Mouse (Mus musculus): ENCODE measurements around the gene Gm21060. TPM values are rescaled to one million over a fixed set of nuclear protein-coding genes. Genes with fewer than 3 reads are reported as not detected.

Gm21060 gene
- polyA plus RNA-seq, 1 experiment from 2014 or later: not detected

- Histone ChIP-seq H3K9me3 (ENCODE audit: control insufficient read depth, low read length) (no peaks in the 10 kb centered on the region), H3K9ac (ENCODE audit: low read depth, low read length) (no peak overlapping the region), H3K4me1 (replicated peaks; ENCODE audit: control insufficient read depth, insufficient read depth, low read length) (no peaks in the 10 kb centered on the region), H3K4me3 (ENCODE audit: low read depth, low read length) (no peak overlapping the region), H3K27ac (ENCODE audit: low read depth, low read length) (no peak overlapping the region), H3K36me3 (ENCODE audit: control insufficient read depth, insufficient read depth, low read length) (no peaks in the 10 kb centered on the region), H3K4me2 (no peak overlapping the region), H3K27me3 (replicated peaks; ENCODE audit: control insufficient read depth, insufficient read depth, low read length) (no peaks in the 10 kb centered on the region)
- DNase-seq (ENCODE audit: low spot score): no peak
- 19% methylated on average over 7 of the region's 7 CpGs for WGBS
- ATAC-seq (replicated peaks; ENCODE audit: low FRiP score): no peak
These were observed 29.7 kb downstream of the Gm21060 start for GRCm38 (mm10) chr19:61267141-61267540.

GRCm38 (mm10) chr19:61266651-61267050 is 30.2 kb downstream of the Gm21060 start:
- under 1% methylated on average over 25 of the region's 26 CpGs for WGBS
- Histone ChIP-seq H3K27ac (ENCODE audit: low read depth, low read length) (no peak overlapping the region), H3K36me3 (ENCODE audit: control insufficient read depth, insufficient read depth, low read length) (no peaks in the 10 kb centered on the region), H3K27me3 (replicated peaks; ENCODE audit: control insufficient read depth, insufficient read depth, low read length) (no peaks in the 10 kb centered on the region), H3K4me1 (replicated peaks; ENCODE audit: control insufficient read depth, insufficient read depth, low read length) (no peaks in the 10 kb centered on the region), H3K9me3 (ENCODE audit: control insufficient read depth, low read length) (no peaks in the 10 kb centered on the region), H3K4me3 (ENCODE audit: low read depth, low read length) (no peak overlapping the region), H3K4me2 (no peak overlapping the region), H3K9ac (ENCODE audit: low read depth, low read length) (no peak overlapping the region)
- ATAC-seq (replicated peaks; ENCODE audit: low FRiP score) (no peak), DNase-seq (ENCODE audit: low spot score) (peak; percentile 100)

- H3K27ac ChIP-seq (ENCODE audit: low read depth, low read length): no peak overlapping the region
- H3K9me3 ChIP-seq (ENCODE audit: control insufficient read depth, low read length): no peaks in the 10 kb centered on the region
- no peaks in the 10 kb centered on the region for H3K27me3 ChIP-seq (replicated peaks; ENCODE audit: control insufficient read depth, insufficient read depth, low read length)
- DNase-seq (ENCODE audit: low spot score) (peak; percentile 62), ATAC-seq (replicated peaks; ENCODE audit: low FRiP score) (no peak)
- no peak overlapping the region for H3K4me2 ChIP-seq
- H3K4me3 ChIP-seq (ENCODE audit: low read depth, low read length): no peak overlapping the region
- under 1% methylated on average over 12 of the region's 12 CpGs for WGBS
- no peaks in the 10 kb centered on the region for H3K36me3 ChIP-seq (ENCODE audit: control insufficient read depth, insufficient read depth, low read length)
- no peaks in the 10 kb centered on the region for H3K4me1 ChIP-seq (replicated peaks; ENCODE audit: control insufficient read depth, insufficient read depth, low read length)
- H3K9ac ChIP-seq (ENCODE audit: low read depth, low read length): no peak overlapping the region
These were observed 30.6 kb downstream of the Gm21060 start for GRCm38 (mm10) chr19:61266246-61266615.

GRCm38 (mm10) chr19:61265349-61266245 is 31.3 kb downstream of the Gm21060 start:
- H3K9me3 ChIP-seq (ENCODE audit: control insufficient read depth, low read length): no peaks in the 10 kb centered on the region
- no peaks in the 10 kb centered on the region for H3K36me3 ChIP-seq (ENCODE audit: control insufficient read depth, insufficient read depth, low read length)
- H3K4me3 ChIP-seq (ENCODE audit: low read depth, low read length): no peak overlapping the region
- H3K27me3 ChIP-seq (replicated peaks; ENCODE audit: control insufficient read depth, insufficient read depth, low read length): no peaks in the 10 kb centered on the region
- ATAC-seq (replicated peaks; ENCODE audit: low FRiP score) (peak; percentile 60), DNase-seq (ENCODE audit: low spot score) (peak; percentile 50)
- H3K4me1 ChIP-seq (replicated peaks; ENCODE audit: control insufficient read depth, insufficient read depth, low read length): no peaks in the 10 kb centered on the region
- WGBS: 13% methylated on average over 3 of the region's 3 CpGs
- no peak overlapping the region for H3K27ac ChIP-seq (ENCODE audit: low read depth, low read length)
- H3K9ac ChIP-seq (ENCODE audit: low read depth, low read length): no peak overlapping the region
- H3K4me2 ChIP-seq: no peak overlapping the region

- DNase-seq (ENCODE audit: low spot score) (no peak), ATAC-seq (replicated peaks; ENCODE audit: low FRiP score) (no peak)
- Histone ChIP-seq H3K36me3 (ENCODE audit: control insufficient read depth, insufficient read depth, low read length) (no peaks in the 10 kb centered on the region), H3K9ac (ENCODE audit: low read depth, low read length) (no peak overlapping the region), H3K9me3 (ENCODE audit: control insufficient read depth, low read length) (no peaks in the 10 kb centered on the region), H3K27ac (ENCODE audit: low read depth, low read length) (no peak overlapping the region), H3K27me3 (replicated peaks; ENCODE audit: control insufficient read depth, insufficient read depth, low read length) (no peaks in the 10 kb centered on the region), H3K4me2 (no peak overlapping the region), H3K4me1 (replicated peaks; ENCODE audit: control insufficient read depth, insufficient read depth, low read length) (no peaks in the 10 kb centered on the region), H3K4me3 (ENCODE audit: low read depth, low read length) (no peak overlapping the region)
These were observed 31.9 kb downstream of the Gm21060 start for GRCm38 (mm10) chr19:61264933-61265332.

DNA sequence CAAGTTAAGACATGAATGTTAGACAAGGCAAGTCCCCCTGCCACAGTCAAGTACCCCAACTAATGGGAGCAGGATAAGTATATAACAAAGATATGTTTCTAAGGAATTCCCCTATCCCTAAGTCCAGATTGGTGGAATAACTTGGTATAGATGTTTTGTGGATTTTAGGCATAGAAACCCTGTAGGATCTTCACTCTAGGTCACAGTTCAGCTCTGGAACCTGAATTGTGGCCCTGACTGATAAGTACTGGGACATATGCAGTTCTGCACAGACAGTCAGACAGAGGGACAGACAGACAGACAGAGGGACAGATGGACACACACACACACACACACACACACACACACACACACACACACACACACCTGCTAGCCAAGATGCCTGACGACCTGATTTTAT is 32.6 kb downstream of the Gm21060 start:
- Histone ChIP-seq H3K4me2 (no peak overlapping the region), H3K9ac (ENCODE audit: low read depth, low read length) (no peak overlapping the region), H3K36me3 (ENCODE audit: control insufficient read depth, insufficient read depth, low read length) (no peaks in the 10 kb centered on the region), H3K27ac (ENCODE audit: low read depth, low read length) (no peak overlapping the region), H3K4me1 (replicated peaks; ENCODE audit: control insufficient read depth, insufficient read depth, low read length) (no peaks in the 10 kb centered on the region), H3K27me3 (replicated peaks; ENCODE audit: control insufficient read depth, insufficient read depth, low read length) (no peaks in the 10 kb centered on the region), H3K4me3 (ENCODE audit: low read depth, low read length) (no peak overlapping the region), H3K9me3 (ENCODE audit: control insufficient read depth, low read length) (no peaks in the 10 kb centered on the region)
- no peak for ATAC-seq (replicated peaks; ENCODE audit: low FRiP score)
- peak; percentile 52 for DNase-seq (ENCODE audit: low spot score)
- WGBS: 88% methylated on average over 1 of the region's 1 CpGs

- Histone ChIP-seq H3K27ac (ENCODE audit: low read depth, low read length) (no peak overlapping the region), H3K9me3 (ENCODE audit: control insufficient read depth, low read length) (no peaks in the 10 kb centered on the region), H3K27me3 (replicated peaks; ENCODE audit: control insufficient read depth, insufficient read depth, low read length) (no peaks in the 10 kb centered on the region), H3K4me3 (ENCODE audit: low read depth, low read length) (no peak overlapping the region), H3K9ac (ENCODE audit: low read depth, low read length) (no peak overlapping the region), H3K4me1 (replicated peaks; ENCODE audit: control insufficient read depth, insufficient read depth, low read length) (no peaks in the 10 kb centered on the region), H3K36me3 (ENCODE audit: control insufficient read depth, insufficient read depth, low read length) (no peaks in the 10 kb centered on the region), H3K4me2 (no peak overlapping the region)
- DNase-seq (ENCODE audit: low spot score): no peak
- no peak for ATAC-seq (replicated peaks; ENCODE audit: low FRiP score)
- 79% methylated on average over 1 of the region's 1 CpGs for WGBS
These were observed 35.6 kb downstream of the Gm21060 start for GRCm38 (mm10) chr19:61261241-61261640.

DNA sequence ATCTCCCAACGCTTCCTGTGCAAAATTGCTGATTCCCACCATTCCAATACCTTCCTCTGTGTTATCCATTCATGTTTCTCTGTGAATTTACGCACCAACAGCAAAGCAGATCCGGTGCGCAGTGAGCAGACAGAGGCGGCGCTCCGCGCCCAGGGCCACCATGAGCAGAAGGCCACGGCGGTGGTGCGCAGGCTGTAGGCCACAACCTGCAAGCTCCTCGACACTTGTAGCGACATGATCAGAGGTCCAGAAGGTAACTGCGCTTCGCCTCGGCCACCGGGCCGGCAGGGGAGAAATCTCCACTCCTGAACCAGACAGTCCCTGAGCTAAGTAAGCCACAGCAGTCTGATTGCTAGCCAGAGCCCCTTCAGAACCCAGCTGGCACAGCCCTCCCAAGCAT is 39.1 kb downstream of the Gm21060 start:
- no peaks in the 10 kb centered on the region for H3K9me3 ChIP-seq (ENCODE audit: control insufficient read depth, low read length)
- H3K4me3 ChIP-seq (ENCODE audit: low read depth, low read length): no peak overlapping the region
- no peak overlapping the region for H3K9ac ChIP-seq (ENCODE audit: low read depth, low read length)
- no peak overlapping the region for H3K27ac ChIP-seq (ENCODE audit: low read depth, low read length)
- H3K27me3 ChIP-seq (replicated peaks; ENCODE audit: control insufficient read depth, insufficient read depth, low read length): no peaks in the 10 kb centered on the region
- 86% methylated on average over 18 of the region's 18 CpGs for WGBS
- H3K4me1 ChIP-seq (replicated peaks; ENCODE audit: control insufficient read depth, insufficient read depth, low read length): no peaks in the 10 kb centered on the region
- H3K4me2 ChIP-seq: no peak overlapping the region
- H3K36me3 ChIP-seq (ENCODE audit: control insufficient read depth, insufficient read depth, low read length): no peaks in the 10 kb centered on the region
- ATAC-seq (replicated peaks; ENCODE audit: low FRiP score) (no peak), DNase-seq (ENCODE audit: low spot score) (no peak)

Measured in liver, embryonic 11.5 days (tissue).